Mouse (Mus musculus) CD4-positive helper T cell, adult 2 months (primary cell): ENCODE measurements around the gene Gm20379.

Experiments
- DNase-seq: peaks from one replicate; pipeline ENCODE4 v3.0.0-alpha.2; 2012; ENCODE audit warnings: low read depth, missing footprints, low spot score

The Gm20379 gene

DNA sequence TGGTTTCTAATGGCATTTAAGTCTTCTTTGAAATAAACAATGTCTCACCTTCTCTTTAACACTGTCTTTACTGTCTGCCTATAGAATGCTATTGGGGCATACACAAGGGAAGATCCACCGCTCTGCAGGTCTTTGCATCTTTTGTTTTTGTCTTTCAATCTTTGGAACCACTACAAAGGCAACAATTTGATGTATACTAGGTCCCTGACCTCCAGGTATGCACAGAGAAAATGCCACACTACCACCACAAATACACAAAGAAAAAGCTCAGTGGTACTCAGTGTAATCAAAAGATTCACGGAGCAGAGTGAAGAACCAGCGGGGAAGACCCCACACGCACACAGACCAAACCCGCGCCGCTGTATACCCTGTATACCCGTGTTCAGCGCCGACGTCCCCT is at the start of gene Gm20379:
Gene Gm20379, plus strand, starts transcription at position 301 of the 400 bp plus-strand sequence.
- no peak for DNase-seq

DNA sequence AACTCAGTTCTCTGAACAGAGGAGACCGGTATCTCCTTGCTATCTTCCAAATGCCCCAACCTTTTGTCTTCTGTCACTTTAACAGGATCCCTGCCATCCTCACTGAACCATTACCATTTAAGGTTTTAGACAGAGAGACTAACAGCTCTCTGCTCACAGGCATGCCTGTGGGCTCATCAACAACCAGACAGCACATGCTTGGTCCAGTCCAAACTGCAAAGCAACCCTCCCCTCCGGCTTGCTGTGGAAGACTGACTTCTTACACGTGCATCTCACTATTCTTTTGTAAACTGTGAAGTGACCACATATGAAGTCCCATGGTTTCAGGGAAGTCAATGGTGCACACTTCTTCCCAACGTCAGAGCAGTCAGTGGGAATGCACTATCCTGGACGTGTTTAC is 44.5 kb upstream of the Gm20379 start:
- DNase-seq = no peak

DNA sequence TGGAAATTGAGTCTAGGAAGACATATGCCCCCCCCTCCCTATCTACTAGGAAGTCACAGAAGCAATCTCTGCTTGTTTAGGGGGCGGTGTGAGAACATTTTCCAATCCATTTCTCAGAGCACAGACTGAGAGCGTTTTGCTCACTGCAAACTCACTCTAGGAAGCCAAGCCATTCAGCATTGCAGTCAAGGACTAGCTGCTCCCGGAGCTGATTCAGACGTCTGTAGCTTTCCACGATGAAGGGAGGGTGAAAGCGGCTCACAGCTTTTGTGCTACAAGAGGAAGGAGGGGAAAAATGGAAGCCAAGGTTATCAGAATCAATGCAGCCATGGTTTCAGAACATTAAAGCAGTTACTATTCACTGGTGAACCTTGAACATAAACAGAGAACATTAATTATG is 42.2 kb upstream of the Gm20379 start:
- DNase-seq = no peak

DNA sequence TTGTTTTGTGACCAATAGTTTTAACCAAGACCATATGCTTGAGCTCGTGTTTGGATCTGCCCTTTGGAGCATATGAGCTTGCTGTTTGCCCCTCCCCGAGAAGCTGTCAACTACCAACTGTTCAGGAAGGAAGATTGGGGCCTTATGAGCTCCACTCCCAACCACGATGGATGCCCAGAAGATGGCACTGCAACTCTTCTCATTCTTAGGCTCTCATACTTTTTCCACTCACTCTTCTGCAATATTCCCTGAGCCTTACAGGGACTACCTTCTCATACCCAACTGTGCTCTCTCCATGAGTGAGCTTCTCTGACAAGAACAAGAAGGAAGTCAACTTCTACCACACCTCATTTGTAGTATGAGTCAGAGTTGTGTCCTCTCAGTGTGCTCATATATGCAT is 38.7 kb upstream of the Gm20379 start:
- peak; percentile 24 for DNase-seq

DNA sequence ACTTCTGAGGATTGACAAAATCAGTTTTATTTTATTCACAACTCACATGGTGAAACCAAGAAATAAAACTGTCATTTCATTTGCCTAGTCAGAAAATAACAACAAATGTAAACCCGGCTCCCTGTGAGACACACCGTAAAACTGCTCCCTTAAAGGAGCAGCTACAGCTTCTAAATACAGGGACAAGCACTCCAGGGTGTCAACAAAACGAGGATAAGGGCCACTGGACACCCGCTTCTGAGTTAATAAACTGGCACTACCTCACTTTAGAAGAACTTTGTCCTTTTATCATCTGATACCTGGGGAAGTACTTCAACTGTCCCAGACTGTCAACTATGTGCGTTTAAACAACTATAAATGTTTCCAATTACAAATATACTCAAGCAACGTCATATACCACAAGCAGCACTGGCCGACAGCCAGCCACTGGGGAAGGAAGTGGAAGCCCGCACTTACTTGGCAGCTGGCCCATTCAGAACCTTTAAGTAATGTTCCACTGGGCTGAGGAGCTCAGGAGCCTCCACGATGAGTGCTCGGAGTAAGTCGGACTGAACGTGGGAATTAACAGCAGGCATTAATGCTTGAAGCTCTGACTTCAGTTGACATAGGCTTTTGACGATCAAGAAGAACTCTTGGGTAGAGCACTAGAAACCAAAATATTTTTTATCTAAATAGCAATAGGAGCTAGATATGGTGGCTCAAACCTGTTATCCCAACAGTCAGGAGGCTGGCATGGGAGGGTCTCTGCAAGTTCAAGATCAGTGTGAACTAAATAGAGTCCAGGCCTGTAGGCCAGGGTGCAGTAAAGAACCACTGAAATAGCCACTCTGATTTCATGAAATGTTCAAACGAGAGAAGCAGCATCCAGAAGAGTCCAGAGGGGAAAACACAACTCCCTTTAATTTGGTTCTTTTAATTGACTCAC is 31.2 kb upstream of the Gm20379 start:
- peak; percentile 71 for DNase-seq

DNA sequence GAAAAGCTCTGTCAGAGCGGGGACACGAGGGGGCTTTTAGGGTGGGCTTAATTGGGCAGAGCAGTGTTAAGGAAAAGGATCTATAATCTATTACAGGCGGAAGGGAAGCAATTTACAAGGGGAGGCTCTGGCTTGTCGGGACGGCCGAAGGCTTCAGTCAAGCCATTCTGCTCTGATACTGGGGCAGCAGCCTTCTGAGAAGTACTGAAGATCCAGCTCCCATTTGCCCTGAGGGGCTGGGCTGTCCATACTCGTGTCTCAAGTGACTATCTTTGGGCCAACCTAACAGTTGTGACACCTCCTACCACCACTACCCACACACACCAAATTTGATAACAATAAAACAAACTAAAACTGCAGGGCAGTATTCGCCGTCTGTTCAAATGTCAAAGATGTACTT is 30.5 kb upstream of the Gm20379 start:
- no peak for DNase-seq

DNA sequence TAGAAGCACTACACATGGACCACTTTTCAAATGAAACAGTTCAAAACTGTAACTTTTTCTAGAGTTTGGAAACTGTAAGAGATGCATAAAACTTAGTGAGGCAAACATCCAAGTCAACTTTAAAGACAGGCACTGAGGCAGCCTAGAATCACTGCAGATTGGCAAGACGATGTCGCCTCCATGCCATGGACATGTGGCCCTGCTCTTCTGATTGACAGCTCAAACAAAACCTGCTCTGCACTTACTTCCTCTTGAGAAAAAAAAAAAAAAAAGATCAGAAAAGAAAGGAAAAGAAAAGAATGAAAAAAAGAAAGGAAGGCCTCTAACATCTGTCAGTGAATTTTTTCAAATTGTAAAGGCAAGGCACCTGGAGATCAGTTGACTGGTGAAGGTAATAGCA is 28.8 kb upstream of the Gm20379 start:
- DNase-seq = no peak

DNA sequence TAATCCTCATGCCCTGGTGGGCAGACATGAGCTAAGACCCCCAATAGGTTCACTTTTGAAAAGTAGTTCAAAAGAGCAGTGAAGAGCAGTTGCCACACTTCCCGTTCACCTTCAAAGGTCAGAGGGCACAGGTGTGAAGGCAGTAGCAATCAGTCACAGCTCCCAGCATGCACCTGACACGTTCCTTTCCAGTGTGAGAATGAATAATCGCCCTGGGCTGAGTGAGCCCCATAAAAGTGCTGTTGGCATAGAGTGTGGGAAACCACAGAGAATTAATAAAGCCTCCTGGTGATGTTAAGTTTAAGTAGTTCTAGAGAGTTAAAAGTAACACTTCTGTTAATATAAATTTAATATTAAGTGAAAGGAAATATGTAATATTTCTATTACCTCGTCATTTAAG is 14.2 kb upstream of the Gm20379 start:
- no peak for DNase-seq

DNA sequence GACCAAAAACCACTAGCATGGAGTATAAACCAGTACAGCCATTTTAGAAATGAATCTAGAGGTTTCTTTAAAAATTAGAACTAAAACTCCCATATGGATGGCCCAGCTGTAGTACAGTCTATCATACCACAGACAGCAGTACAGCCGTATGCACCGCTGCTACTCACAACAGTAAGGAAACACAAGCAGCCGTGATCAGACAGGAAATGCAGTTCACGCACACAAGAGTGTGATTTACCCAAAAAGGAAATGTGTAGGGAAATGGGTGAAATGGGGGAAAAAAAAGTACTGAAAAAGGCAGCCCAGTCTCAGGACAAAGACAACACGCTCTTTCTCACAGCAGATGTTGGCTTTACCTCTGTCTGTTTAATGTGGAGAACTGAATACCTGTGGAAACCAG is 11.9 kb upstream of the Gm20379 start:
- DNase-seq = peak; percentile 28

DNA sequence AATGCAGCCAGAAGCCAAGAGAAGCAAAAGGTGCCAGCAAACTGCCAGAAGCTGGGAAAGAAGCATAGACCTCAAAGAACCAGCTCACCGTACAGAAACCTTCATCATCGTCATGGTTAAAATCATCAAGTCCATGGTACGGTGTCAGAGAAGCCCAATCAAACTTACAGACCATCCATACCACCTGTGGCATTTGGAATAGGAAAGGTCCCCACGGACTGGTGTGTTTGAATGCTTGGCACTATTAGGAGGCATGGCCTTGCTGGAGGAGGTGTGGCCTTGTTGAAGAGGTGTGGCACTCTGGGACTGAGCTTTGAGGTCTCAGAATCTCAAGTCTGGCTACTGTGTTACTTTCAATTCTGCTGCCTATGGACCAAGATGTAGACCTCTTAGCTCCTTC is 9.3 kb upstream of the Gm20379 start:
- no peak for DNase-seq

DNA sequence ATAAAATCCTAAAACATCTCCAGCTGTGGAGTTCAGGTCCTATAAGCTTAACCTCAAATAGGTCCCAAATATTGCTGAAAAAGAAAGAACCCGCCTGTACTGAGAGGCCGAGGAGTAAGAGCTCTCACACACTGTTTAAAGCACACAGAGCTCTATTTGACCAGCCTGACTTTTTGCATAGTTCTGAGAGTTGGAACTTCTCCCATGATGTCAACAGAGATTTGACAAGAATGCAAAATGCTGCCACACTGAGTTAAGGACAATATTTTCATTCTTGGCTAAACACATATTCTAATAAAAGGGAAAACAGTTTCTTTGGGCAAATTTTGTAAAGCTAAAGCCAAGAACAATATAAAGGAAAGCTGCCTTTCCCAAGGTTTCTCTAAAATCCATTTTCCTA is 8.8 kb upstream of the Gm20379 start:
- DNase-seq = no peak

DNA sequence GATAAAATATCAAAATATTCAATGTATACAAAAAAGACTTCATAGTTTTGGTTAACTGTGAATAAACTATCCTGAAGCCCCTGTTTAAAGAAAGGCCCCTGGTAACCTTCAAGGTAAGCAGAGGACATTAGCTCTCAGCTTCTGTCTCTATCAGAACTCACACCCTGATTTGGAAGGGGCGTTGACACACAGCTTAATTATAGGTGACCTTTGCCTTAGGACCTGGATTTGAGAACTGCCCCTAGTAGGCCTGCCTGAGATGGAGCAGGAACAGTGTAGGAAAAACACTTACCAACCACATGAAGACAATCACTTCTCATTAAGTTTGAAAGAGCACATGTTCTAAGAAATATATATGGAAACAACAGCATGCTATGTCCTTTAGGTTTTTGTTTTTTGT is 6.3 kb upstream of the Gm20379 start:
- DNase-seq = no peak

DNA sequence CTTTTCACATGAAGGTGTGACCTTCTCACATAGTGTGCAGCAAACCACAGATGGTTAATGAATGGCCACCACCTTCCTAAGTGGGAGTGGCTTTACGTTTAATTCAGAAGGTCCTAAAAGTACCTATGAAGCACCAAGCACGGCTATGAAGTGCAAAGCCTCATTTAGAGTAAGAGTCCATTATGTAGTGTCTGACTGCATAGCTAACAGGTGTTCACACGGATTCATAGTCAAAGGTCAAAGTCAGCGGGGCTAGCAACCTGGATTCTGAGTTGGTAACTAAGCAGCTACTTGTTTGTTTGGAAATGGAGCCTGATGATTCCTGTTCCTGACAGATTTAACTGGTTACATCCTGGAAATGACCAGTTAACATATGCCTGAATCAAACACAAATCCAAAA is 4.0 kb upstream of the Gm20379 start:
- DNase-seq = no peak

DNA sequence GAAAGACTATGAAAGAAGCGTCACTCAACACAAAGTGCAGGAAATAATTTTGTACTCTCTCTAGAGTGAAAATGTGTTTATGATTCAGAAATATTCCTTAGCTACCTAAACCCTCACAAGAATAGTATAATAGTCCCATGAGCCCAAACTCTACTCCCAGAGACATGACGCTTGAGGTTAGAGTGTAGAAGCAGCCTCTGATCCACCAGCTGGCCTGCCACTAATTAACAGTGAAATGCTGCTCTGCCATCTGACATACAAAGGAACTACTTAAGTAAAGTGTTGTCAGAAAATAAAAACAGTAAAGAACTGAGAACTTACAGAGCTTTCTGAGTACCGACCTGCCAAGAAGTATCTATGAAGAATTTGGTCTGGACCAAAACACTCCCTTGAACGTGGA is 3.3 kb upstream of the Gm20379 start:
- DNase-seq = no peak

DNA sequence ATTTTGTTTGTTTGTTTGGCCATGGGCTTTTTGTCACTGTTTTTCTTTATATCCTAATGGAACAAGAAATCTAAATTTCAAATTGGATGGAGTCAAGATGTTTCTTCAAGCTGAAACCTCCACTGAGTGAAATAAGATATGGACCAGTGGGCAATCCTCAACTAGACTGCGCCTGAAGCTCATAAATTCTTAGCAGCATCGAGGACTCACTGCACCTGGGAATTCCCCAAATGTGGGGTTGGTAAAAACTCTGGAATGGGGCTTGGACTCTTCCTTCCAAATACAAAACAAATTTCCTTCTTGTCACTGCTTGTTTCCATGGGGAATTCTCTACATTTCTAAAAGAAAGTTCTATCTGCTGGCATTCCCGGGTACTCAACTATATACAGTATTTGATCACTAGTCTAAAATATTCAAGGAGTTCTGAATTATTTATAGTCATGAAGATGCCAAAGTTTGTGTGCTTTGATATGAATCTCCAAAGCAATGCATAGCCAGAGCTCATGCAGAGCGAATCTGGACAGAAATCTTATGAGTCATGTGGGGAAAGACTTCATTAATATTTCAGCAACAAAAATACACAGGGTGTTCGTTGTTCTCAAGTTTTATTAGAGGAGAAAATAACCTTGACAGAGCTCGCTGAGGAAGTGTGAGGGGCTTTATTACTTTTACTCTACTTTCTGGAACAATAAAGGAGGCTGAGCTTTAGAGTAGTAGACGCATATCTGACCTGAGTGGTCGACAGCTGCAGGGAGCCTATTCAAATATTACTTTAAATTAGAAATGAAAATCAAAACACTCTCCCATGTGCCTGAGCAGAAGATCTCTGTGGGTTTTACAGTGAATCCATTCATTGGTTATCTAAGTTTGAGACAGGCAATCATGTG is 2.5 kb upstream of the Gm20379 start:
- no peak for DNase-seq

DNA sequence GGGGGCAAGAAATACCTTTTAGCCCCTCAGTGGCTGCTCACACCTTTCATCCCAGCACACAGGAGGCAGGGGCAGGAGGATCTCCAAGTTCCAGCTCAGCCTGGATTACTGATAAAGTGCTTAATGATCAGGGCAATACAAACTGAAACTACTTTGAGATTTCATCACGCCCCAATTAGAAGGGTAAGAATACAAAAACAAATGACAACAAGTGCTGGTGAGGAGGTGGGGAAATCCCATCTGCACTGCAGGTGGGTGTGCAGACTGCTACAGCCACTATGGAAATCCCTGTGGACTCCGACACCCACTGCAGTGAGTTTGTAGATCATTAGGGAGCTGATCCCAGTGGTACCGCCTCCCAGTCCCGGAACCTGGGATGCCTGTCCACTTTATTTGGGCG is 1.5 kb upstream of the Gm20379 start:
- peak; percentile 30 for DNase-seq

DNA sequence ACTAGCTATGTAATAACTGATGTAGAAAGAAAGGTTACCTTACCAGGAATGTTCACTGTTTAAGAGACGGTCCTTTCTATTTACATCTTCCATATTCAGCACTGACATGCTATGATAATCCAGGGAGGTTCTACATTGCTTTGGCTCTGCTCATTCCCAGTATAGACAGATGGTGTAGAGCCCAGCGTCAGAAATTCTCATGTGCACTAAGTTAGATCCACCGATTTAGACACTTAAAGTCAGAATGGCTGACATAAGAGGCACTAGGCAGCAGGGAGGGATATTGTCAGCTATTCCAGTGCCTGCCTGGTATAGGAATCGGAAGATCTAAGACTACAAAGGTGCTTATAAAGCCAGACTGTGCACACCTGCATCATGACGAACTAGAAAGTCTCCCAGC is 8.8 kb downstream of the Gm20379 start:
- no peak for DNase-seq

DNA sequence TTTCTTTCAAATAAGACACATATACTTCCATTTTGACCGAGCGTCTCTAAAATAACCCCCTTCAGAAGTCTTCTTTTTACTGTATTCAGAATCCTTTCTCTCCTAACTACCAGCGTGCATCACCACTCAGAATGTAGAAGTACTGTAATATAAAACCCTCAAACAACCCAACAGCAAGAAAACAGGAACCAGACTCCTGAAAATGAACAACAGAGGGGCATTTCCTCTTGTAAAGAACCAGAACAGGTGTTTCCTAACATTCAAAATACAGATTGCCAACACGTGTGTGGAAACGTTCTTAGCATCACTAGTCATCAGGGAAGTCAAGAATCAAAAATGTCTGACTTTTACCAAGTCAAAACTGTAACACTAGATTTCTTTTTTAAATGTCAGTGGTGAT is 15.0 kb downstream of the Gm20379 start:
- DNase-seq = no peak

DNA sequence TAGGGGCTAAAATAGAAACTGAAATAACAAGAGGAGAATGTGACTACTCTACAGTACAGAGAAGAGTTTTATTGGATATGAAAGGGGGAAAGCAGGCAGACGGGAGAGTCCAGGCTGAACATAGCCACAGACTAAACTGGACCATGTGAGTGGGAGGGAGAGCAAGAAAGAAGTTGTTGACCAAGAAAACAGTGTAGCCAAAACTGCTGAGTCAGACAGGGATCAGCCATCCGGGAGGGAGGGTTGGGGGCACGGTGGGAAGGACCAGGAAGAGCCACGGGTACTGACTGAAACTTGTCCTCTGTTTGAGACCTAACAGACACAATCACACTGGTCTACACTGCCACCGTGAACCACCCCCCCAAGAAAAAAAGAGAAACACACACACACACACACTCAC is 20.2 kb downstream of the Gm20379 start:
- no peak for DNase-seq

DNA sequence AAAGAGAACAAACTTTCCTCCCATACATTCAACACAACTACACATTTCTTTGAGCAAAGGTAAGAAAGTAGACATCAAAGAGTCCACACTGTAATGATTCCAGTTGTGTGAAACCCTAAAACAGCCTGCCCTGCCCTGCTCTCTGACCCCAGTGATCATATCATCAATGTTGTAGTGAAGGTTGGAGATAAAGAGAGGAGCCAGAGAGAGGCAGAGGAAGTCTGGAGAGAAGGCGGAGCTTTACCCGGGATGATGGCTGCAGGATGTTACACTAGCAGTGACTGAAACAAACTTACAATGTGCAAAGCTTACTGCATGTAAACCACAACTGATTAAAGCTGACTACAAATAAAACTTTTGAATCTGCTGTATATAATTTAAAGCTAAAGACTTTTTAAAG is 22.2 kb downstream of the Gm20379 start:
- no peak for DNase-seq

DNA sequence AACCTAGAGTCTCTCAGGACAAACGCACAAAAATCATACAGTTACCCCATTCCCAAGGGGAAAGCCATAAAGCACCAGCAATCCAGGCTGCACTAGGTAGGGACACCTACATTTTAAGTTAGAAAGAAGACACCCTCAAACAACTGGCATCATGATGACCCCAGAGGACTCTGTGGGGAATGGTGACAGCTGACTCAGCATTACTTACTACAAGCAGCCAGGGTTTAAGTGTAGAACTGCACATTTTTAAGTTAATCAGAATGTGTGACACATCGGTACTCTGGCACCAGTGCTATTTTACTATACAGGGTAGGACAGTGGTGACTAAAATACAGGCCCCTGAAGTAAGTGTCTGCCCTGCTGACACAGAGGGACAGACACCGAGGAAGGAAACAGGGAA is 24.8 kb downstream of the Gm20379 start:
- no peak for DNase-seq

DNA sequence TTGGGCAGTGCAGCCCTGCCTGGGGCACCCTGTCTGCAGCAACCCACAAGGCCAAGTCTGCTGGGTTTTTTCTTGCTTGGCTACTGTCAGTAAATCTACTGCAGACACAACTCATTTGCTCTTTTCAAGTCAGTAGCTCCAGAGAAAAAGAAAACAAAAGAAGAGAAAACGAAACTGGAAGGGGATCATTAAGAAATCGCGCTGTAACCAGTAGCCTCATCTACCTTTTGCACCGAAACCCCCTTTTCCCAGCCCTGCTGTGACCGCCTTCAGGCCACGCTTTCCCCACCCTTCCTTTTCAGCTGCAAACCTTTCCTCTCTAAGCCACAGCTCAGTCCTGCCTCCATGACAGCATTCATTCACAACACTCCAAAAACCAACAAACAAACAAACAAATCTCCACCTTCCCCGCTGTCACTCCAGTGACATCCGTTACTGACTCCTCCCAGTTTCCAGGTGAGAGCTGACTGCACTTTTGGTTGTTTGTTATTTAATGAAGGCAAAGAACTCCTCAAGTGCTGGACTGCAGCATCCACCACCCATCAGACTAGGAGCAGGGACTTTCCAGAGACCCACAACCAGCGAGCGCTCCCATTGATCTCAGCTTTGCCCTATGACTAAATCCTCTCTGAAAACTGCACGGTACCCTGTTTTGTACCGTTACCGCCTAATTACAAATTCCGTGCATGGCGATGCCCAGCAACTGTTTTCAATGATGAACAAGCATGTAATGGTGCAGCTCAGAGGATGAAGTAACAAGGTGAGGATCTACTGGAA is 26.5 kb downstream of the Gm20379 start:
- peak; percentile 31 for DNase-seq
